Mouse (Mus musculus) gastrocnemius, adult 2 months (tissue): Measurements from ENCODE around the gene Arl4a. TPM values are rescaled to one million over a fixed set of nuclear protein-coding genes. Genes with fewer than 3 reads are reported as not detected.

Source experiments
- DNase-seq: peaks from one replicate; pipeline ENCODE4 v3.0.0; 2022
- H3K27ac ChIP-seq: fragments of 200-600 bp; 2 replicates; pipeline ENCODE4 v1.8.1; 2022; ENCODE audit warnings: mild to moderate bottlenecking
- H3K4me3 ChIP-seq: fragments of 200-600 bp; 2 replicates; pipeline ENCODE4 v1.8.1; 2022; ENCODE audit warnings: mild to moderate bottlenecking, moderate library complexity
- CTCF ChIP-seq: fragments of 200-600 bp; IDR thresholded peaks from 2 replicates; pipeline ENCODE4 v1.8.1; 2022; ENCODE audit warnings: antibody characterized with exemption, mild to moderate bottlenecking, moderate library complexity
- intact Hi-C: fragments of 180-260 bp; cut with DNase I; formaldehyde crosslinking; loops from one replicate; pipeline ENCODE4 v1.15.1; 2025
- long read RNA-seq, 2 experiments: library from polyadenylated mRNA; stranded (forward); transcript quantifications; one replicate each; pipeline ENCODE4 v2.0.0; 2021
- total RNA-seq, 2 experiments: library from RNA; stranded (reverse); gene quantifications; 2 replicates each; pipeline ENCODE4 v1.2.3; 2021

Gene Arl4a
- total RNA-seq: 10 to 100 TPM; 24.4 to 26.9 TPM
- long read RNA-seq, experiment 1, transcript Arl4a-201 (2 exons, 1,200 nt): major isoform, 39 of 45 reads
- long read RNA-seq, experiment 1, transcript Arl4a-205 (2 exons, 3,710 nt): minor isoform, 5 of 45 reads
- long read RNA-seq, experiment 1, partial matches to known transcripts: 0 of 45 reads
- long read RNA-seq, experiment 1, other reads (novel, unspliced or antisense): 1 of 45 reads
- long read RNA-seq, experiment 2, transcript Arl4a-201 (2 exons, 1,200 nt): major isoform, 44 of 48 reads
- long read RNA-seq, experiment 2, partial matches to known transcripts: 0 of 48 reads
- long read RNA-seq, experiment 2, other reads (novel, unspliced or antisense): 1 of 48 reads

DNA sequence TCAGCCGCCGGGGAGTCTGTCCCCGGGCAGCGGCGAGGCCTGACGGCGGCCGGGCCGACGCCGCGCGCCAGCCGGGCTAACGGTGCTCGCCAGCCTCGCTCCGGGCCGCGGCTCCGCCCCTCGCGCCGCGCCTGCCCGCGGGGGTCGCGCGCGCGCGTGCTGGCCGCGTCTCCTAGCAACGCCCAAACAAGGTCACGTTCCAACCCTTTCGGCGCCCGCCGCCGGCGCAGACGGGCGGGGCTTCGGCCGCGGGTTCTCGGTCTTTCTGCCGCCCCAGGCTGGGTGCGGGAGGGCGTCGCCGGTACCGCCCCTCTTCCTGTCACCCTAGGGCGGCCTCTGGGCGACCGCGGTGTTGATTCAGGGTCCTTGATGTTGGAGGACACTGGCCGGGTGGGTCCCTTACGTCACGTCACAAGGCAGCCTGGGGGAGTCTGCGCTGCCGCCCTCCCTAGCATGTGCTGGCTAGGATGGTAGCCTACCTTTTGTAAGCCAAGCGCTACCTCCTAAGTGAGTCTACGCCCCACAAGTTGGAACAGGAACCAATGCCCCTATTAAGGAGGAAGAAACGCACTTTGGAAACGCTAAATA is at the start of gene Arl4a:
TSS of gene Arl4a (minus strand) at position 150 of the 588 bp plus-strand sequence.
- intact Hi-C loops: loop anchor here (2.0 to 5.0 kb wide), 2 partner anchors 56 to 373 kb away; no protein-coding TSS in a partner anchor
- peak within 1 kb of the TSS; percentile 98 for H3K27ac ChIP-seq
- DNase-seq: peak; percentile 96
- peak within 1 kb of the TSS; percentile 82 for H3K4me3 ChIP-seq
- no peak for TF ChIP-seq CTCF

DNA sequence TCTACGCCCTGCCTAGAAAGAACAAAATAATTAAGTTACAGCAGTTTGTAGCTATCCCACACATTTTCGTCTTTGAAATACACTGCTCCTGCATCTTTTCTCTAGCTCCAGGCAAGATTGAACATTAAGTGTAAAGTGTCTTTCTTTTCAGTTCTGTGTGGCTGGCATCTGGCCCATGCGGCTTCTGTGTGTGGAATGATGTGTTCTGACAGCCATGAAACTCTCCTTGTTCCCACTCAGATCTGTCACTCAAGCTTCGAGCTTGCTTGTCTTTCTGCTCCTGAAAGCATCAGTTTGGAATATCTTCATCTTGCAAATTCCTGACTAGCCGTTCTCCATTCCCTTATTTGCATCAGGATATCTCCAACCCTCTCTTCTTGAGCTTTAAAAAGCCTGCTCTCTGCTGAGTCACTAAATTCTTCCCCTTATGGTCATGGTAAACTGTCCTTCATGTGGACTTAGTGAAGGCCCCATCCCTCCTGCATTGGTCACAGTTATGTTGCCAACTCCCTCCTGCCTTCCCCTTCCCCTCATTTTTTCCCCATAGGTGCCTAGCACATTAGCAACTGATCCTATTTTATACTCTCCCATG is 48.0 kb upstream of the Arl4a start:
- no peak for DNase-seq
- intact Hi-C loops: no loop called here
- no peak for TF ChIP-seq CTCF
- Histone ChIP-seq H3K4me3 (no peak overlapping the region), H3K27ac (no peak overlapping the region)

DNA sequence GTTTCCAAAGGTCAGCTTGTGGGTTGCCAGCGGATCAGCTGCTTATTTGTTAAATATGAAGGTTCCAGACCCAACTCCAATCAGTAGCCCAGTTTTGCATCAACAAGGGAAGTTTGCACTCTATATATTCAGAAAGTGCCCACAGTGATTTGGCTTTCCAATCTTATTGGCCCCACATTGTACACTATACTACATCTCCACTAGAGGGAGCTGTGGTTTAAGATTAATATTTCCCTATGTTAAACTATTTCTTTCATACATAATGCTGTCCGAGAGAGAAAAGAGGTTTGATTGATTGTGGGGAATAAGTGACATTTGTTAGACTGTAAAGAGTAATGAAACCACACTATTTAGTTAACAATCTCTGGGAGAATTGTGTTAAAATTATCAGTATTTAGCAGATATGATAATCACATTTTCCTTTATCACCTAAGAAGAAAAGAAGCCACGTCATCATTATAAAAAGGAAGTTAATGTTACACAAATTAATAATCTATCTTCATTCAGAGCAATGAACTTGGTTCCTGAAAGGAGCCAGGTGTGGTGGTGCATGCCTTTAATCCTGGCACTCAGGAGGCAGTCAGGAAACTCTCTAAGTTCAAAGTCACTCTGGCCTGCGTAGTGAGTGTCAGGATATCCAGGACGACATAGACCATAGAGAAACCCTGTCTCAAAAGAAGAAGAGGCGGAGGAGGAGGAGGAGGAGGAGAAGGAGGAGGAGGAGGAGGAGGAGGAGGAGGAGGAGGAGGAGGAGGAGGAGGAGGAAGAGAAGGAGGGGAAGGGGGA is 44.8 kb upstream of the Arl4a start:
- H3K27ac ChIP-seq: no peak overlapping the region
- intact Hi-C loops: loop anchor here (2.0 to 5.0 kb wide), 2 partner anchors 82 to 740 kb away; no protein-coding TSS in a partner anchor
- no peak overlapping the region for H3K4me3 ChIP-seq
- peak; percentile 87 for TF ChIP-seq CTCF
- DNase-seq: no peak

DNA sequence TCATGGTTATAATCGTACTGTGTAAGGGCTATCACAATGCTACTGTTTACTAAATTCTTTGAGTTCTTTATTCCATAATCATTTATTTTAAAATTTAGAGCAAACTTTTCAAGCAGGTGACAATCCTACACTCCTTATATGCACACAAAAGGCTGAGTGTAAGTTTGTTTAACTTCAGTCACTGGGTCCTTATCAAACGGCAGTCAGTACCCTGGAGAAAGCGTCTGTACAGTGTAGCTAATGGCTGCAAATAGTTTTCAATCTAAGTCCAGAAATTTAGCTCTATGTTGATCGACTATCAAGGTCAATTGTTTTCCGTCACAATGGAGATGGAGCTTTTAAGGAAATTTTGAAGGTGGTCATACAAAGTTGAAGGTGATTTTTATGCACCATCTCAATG is 44.2 kb upstream of the Arl4a start:
- intact Hi-C loops: loop anchor here (2.0 to 5.0 kb wide), 2 partner anchors 83 to 740 kb away; no protein-coding TSS in a partner anchor
- no peak for DNase-seq
- no peak for TF ChIP-seq CTCF
- H3K4me3 ChIP-seq: no peak overlapping the region
- H3K27ac ChIP-seq: no peak overlapping the region

DNA sequence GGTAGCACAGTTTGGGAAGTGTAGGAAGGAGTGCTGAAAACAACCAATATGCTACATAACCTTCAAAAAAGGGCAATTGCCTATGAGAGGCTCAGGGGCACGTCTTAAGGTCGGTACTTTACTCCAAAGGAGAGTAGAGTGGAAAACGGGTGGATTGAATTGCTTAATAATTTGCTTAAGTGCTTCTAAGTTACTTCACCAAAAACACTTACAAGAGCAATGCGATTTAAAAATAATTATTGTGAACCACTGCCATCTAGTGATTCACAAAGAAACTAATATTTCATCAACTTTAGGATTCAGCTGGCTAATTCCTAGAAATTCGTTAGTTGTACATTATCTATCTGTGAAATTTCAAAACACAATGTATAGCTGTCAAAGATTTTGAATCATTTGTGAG is 35.8 kb upstream of the Arl4a start:
- intact Hi-C loops: loop anchor here (5.0 kb wide), 1 partner anchor 561 kb away; no protein-coding TSS in a partner anchor
- DNase-seq: no peak
- Histone ChIP-seq H3K4me3 (no peak overlapping the region), H3K27ac (no peak overlapping the region)
- TF ChIP-seq CTCF: peak; percentile 40

DNA sequence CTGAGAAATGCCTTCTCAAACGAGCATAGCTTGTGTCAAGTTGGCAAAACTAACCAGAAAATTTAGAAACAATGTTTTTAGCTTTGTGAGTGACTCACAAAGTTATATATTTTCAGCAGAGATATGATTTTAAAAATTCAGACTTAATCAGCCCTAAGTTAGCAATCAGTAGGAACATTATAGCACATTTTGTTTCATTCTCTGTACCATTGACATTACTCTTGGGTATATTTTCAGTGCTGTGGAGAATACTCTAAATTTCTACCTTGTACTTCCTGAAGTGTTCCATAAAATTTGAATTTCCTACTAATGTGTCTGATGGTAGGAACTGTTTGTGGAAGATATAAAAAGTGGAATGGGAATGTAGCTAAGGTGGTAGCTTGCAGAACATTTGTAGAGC is 9.2 kb upstream of the Arl4a start:
- no peak overlapping the region for H3K4me3 ChIP-seq
- intact Hi-C loops: no loop called here
- no peak for TF ChIP-seq CTCF
- H3K27ac ChIP-seq: no peak overlapping the region
- no peak for DNase-seq

DNA sequence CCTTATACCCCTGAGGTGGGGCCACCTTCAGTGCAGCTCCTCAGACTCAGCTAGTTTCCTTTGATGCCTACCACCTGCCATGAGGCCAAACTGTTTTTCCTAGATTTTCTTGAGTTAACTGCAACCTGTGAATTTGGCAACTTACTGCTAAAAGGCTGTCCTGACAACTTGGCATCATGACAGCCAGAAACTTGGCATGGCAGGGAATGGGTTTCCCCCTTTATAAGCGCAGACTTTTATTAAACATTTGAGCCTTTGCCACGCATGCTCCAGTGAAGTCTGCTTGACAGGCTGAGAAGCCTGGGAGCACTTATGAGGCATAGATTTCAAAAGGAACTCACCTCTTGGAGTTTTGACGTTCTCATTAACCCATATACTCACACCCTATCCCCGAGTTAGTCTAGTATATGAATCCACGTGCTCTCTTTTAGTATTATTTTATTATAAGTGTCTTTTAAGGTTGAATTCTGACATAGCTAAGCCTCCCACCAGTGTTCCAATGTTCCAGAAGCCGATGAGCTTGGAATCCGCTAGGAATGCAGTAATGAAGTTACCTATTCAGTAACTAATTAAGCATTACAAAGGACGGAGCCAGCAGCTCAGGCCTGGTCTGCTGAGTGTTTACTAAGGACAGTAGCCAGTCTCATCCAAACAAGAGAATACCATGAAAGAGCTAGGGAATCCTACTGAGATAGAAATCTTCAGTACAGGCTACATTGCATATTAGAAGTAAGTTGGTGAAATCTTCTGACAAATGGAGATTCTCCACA is 6.2 kb upstream of the Arl4a start:
- Histone ChIP-seq H3K27ac (no peak overlapping the region), H3K4me3 (no peak overlapping the region)
- no peak for TF ChIP-seq CTCF
- no peak for DNase-seq
- intact Hi-C loops: no loop called here

DNA sequence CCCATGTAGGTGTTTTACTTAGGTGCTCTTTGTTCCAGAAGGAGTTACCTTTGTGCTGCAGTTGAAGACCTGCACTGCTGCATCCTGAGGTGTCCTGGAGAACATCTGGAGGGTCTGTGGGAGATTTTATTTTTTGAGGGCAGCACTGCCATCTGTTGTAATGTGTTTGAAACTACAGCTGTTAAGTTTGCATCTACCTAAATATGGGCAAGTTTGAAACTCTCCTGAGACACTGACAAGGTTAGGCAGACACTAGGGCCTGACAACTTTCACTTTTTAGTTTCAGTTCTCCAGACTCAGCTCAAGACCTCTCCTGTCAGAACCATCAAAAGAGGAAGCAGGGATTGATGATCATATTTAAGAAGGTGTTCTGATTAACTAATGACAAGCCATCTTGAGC is 2.2 kb upstream of the Arl4a start:
- intact Hi-C loops: loop anchor here (1.0 kb wide), 1 partner anchor 529 kb away; no protein-coding TSS in a partner anchor
- Histone ChIP-seq H3K4me3 (no peak overlapping the region), H3K27ac (no peak overlapping the region)
- no peak for DNase-seq
- peak; percentile 72 for TF ChIP-seq CTCF

DNA sequence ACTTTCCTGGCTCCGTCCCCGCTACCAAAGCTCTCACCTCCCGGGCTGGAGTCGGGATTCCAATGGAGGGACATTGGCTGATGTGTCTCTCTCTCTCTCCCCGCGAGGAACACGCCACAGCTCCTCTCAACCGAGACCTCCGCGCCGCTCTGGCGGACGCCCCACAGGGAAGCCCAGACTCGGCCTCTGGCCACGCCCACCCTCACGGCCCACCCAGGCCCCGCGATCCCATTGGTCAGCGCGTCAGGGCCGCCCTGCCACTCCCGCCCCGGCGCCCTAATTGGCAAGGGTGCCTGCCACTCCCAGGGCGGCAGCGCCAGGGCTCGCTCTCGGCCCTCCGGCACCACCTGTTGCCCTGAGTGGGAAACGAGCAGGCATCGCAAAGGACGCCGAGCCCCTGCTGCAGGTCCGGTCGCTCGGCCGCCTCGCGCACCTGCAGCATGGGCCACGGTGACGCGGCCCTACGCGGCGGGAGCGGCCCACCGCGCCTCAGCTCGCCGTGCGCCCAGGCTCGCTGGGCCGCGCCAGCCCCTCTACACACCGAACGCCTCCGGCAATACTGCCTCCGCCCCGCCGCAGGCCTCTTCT is 505 bp downstream of the Arl4a start:
- peak; percentile 72 for TF ChIP-seq CTCF
- Histone ChIP-seq H3K27ac (peak overlapping the region; percentile 98), H3K4me3 (peak overlapping the region; percentile 82)
- intact Hi-C loops: loop anchor here (2.0 to 5.0 kb wide), 2 partner anchors 55 to 373 kb away; no protein-coding TSS in a partner anchor
- peak; percentile 100 for DNase-seq

DNA sequence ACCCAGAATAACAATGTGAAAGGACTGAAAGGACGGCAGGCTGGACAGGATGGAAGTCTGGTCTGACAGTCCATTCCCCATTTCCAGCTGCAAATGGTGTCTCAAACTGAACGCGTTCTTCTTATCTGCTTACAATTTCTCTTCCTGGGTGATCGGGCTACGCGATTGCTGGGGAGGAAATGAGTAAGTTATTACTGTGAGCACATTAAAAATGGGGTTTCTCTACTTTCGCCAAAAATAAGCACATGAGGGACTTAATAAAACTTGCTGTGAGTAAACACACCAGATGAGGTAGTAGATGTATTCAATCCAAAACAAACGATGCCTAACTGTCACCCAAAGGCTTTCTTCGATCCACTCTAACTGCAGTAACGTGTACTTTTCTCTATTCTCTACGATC is 1.2 kb downstream of the Arl4a start:
- DNase-seq: no peak
- H3K27ac ChIP-seq: peak overlapping the region; percentile 98
- peak overlapping the region; percentile 82 for H3K4me3 ChIP-seq
- no peak for TF ChIP-seq CTCF
- intact Hi-C loops: loop anchor here (2.0 to 5.0 kb wide), 2 partner anchors 54 to 372 kb away; no protein-coding TSS in a partner anchor

DNA sequence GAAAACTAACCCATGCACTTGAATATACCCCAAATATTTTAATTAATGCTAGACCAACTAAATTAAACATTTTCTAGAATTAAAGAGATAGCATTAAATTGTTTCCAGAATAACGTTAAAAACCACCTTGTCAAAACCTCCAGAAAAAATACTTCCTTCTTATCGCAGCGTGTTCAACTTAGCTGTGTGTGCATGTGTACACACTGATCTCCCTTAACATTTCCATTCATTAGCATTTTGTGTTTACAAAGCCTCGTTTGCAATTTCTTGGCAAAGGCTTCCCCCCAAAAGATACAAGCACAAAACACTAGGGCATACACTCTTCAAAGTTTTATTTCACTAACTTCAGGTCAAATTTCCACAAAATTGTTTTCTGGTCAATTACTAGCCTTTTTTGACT is 2.3 kb downstream of the Arl4a start:
- Histone ChIP-seq H3K4me3 (peak overlapping the region; percentile 82), H3K27ac (peak overlapping the region; percentile 98)
- no peak for TF ChIP-seq CTCF
- no peak for DNase-seq
- intact Hi-C loops: loop anchor here (5.0 kb wide), 1 partner anchor 53 kb away; no protein-coding TSS in a partner anchor
